ENCODE assay signal across 8 mouse cellular contexts in the genomic region with DNA sequence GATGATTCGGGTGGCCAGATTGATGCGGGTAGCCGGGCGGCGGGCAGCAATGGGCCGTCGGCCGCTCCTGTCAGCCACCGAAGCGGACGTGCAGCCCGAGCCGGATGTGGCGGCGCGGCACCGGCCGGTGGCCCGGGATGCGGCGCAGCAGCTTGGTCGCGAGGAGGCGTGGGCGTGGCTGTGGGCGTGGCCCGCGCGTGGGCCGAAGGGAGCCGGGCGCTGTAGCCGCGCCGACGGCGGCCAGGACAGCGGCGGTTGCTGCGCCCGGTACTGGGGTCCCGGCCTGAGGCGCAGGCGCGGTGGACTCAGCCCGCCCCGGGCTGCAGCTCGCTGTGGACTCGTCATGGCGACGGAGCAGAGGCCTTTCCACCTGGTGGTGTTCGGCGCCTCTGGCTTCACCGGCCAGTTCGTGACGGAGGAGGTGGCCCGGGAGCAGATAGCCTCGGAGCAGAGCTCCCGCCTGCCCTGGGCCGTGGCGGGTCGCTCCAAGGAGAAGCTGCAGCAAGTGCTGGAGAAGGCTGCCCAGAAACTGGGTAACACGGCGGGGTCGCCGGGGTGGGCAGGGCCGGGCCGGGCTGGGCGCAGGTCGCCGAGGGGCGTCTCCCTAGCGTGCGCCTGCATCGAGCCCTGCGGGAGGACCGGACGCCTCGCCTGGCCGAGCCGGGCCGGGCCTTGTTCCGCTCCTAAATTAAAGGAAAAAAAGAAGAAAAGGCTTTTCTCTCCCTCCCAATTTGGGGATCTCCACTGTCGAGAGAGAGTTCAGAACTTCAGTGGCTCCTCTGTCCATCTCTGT. TPM values are rescaled to one million over a fixed set of nuclear protein-coding genes. Genes with fewer than 3 reads are reported as not detected.
DNase-seq lines count a peak whose midpoint lies in the region; ATAC-seq and TF ChIP-seq lines count a peak whose summit lies in the region.

A gene (plus strand): TSS at position 198 of the 793 bp plus-strand sequence.

- H3K36me3 ChIP-seq in embryonic facial prominence, embryonic 13.5 days: peaks cover 17% of the 10 kb centered on the region; the same call in 1 of the 2 replicates
- peaks cover 3% of the 10 kb centered on the region; the same call in 1 of the 2 replicates for H3K36me3 ChIP-seq in heart, adult 2 months (ENCODE audit: control insufficient read depth, insufficient read depth, low read length)
- no peaks in the 10 kb centered on the region for H3K36me3 ChIP-seq in kidney, adult 2 months (ENCODE audit: control insufficient read depth, insufficient read depth, low read length)
- H3K36me3 ChIP-seq in limb, embryonic 11.5 days (ENCODE audit: control insufficient read depth, insufficient read depth, low read length): no peaks in the 10 kb centered on the region
- peaks cover 18% of the 10 kb centered on the region for H3K36me3 ChIP-seq in midbrain, embryonic 13.5 days
- H3K36me3 ChIP-seq in small intestine, adult 2 months (ENCODE audit: control insufficient read depth, insufficient read depth, low read length): peaks cover 3% of the 10 kb centered on the region; the same call in 1 of the 2 replicates

- TF ChIP-seq POLR2A in heart, adult 2 months (IDR thresholded peaks at IDR 0.05; ENCODE audit: insufficient read depth, low read depth, low read length): peak; percentile 31; the same call in 1 of the 2 replicates
- no peak for TF ChIP-seq POLR2A in kidney, adult 2 months (IDR thresholded peaks at IDR 0.05; ENCODE audit: low read depth, low read length)
- peak; percentile 52; the same call in 1 of the 2 replicates for TF ChIP-seq POLR2A in small intestine, adult 2 months (IDR thresholded peaks at IDR 0.05; ENCODE audit: low read depth, low read length)

- H3K27me3 ChIP-seq in embryonic facial prominence, embryonic 13.5 days: no peaks in the 10 kb centered on the region
- no peaks in the 10 kb centered on the region for H3K27me3 ChIP-seq in heart, adult 2 months (ENCODE audit: control insufficient read depth, insufficient read depth, low read length)
- H3K27me3 ChIP-seq in kidney, adult 2 months (replicated peaks; ENCODE audit: control insufficient read depth, insufficient read depth, low read length): no peaks in the 10 kb centered on the region
- H3K27me3 ChIP-seq in limb, embryonic 11.5 days (ENCODE audit: control insufficient read depth, insufficient read depth, low read length): no peaks in the 10 kb centered on the region
- H3K27me3 ChIP-seq in midbrain, embryonic 13.5 days: no peaks in the 10 kb centered on the region
- no peaks in the 10 kb centered on the region for H3K27me3 ChIP-seq in small intestine, adult 2 months (ENCODE audit: control insufficient read depth, insufficient read depth, low read length)

- peak within 1 kb of the TSS; percentile 90 for H3K9ac ChIP-seq in embryonic facial prominence, embryonic 13.5 days
- peak within 1 kb of the TSS; percentile 70 for H3K9ac ChIP-seq in heart, adult 2 months (ENCODE audit: low read depth, low read length)
- H3K9ac ChIP-seq in limb, embryonic 11.5 days (ENCODE audit: low read length): peak within 1 kb of the TSS; percentile 91
- H3K9ac ChIP-seq in midbrain, embryonic 13.5 days (replicated peaks): peak within 1 kb of the TSS; percentile 88

- WGBS in embryonic facial prominence, embryonic 13.5 days: under 1% methylated on average over 83 of the region's 84 CpGs
- under 1% methylated on average over 80 of the region's 84 CpGs for WGBS in heart, adult 2 months
- WGBS in kidney, adult 2 months: 1% methylated on average over 84 of the region's 84 CpGs
- under 1% methylated on average over 82 of the region's 84 CpGs for WGBS in limb, embryonic 11.5 days
- under 1% methylated on average over 74 of the region's 84 CpGs for WGBS in midbrain, embryonic 13.5 days
- 1% methylated on average over 84 of the region's 84 CpGs for WGBS in small intestine, adult 2 months

- H3K4me1 ChIP-seq in embryonic facial prominence, embryonic 13.5 days: peaks cover 12% of the 10 kb centered on the region
- peaks cover 2% of the 10 kb centered on the region for H3K4me1 ChIP-seq in heart, adult 2 months (ENCODE audit: control insufficient read depth, insufficient read depth, low read length)
- no peaks in the 10 kb centered on the region; the same call in 1 of the 2 replicates for H3K4me1 ChIP-seq in kidney, adult 2 months (ENCODE audit: control insufficient read depth, insufficient read depth, low read length)
- H3K4me1 ChIP-seq in limb, embryonic 11.5 days (ENCODE audit: control insufficient read depth, insufficient read depth, low read length): peaks cover 10% of the 10 kb centered on the region
- H3K4me1 ChIP-seq in midbrain, embryonic 13.5 days (replicated peaks): peaks cover 24% of the 10 kb centered on the region
- H3K4me1 ChIP-seq in small intestine, adult 2 months (ENCODE audit: control insufficient read depth, insufficient read depth, insufficient read length, low read length): peaks cover 6% of the 10 kb centered on the region; the same call in 1 of the 2 replicates

- TF ChIP-seq CTCF in heart, adult 2 months (IDR thresholded peaks at IDR 0.05): no peak
- TF ChIP-seq CTCF in kidney, adult 2 months (conservative IDR thresholded peaks at IDR 0.05; ENCODE audit: insufficient read depth, insufficient read length, low read depth, low read length): no peak
- no peak for TF ChIP-seq CTCF in small intestine, adult 2 months (IDR thresholded peaks at IDR 0.05; ENCODE audit: extremely low read depth, insufficient read length, insufficient replicate concordance, low read depth, low read length)

- no peaks in the 10 kb centered on the region for H3K9me3 ChIP-seq in embryonic facial prominence, embryonic 13.5 days
- no peaks in the 10 kb centered on the region for H3K9me3 ChIP-seq in limb, embryonic 11.5 days (ENCODE audit: control insufficient read depth, low read length)
- no peaks in the 10 kb centered on the region for H3K9me3 ChIP-seq in midbrain, embryonic 13.5 days

- peak within 1 kb of the TSS; percentile 80 for H3K4me3 ChIP-seq in embryonic facial prominence, embryonic 13.5 days
- H3K4me3 ChIP-seq in heart, adult 2 months: peak within 1 kb of the TSS; percentile 91
- peak within 1 kb of the TSS; percentile 74 for H3K4me3 ChIP-seq in kidney, adult 2 months (ENCODE audit: insufficient read depth, low read depth, low read length)
- peak within 1 kb of the TSS; percentile 87 for H3K4me3 ChIP-seq in limb, embryonic 11.5 days (ENCODE audit: low read depth, low read length)
- peak within 1 kb of the TSS; percentile 88 for H3K4me3 ChIP-seq in midbrain, embryonic 13.5 days (replicated peaks)
- peak within 1 kb of the TSS; percentile 80 for H3K4me3 ChIP-seq in small intestine, adult 2 months (ENCODE audit: low read depth, low read length)

- peak within 1 kb of the TSS; percentile 78 for H3K27ac ChIP-seq in embryonic facial prominence, embryonic 13.5 days
- peak within 1 kb of the TSS; percentile 77 for H3K27ac ChIP-seq in heart, adult 2 months
- no peak within 1 kb of the TSS for H3K27ac ChIP-seq in kidney, adult 2 months (ENCODE audit: insufficient read depth, low read depth, low read length)
- peak within 1 kb of the TSS; percentile 84 for H3K27ac ChIP-seq in limb, embryonic 11.5 days (replicated peaks; ENCODE audit: low read depth, low read length)
- H3K27ac ChIP-seq in midbrain, embryonic 13.5 days: peak within 1 kb of the TSS; percentile 90
- peak within 1 kb of the TSS; percentile 9; the same call in 1 of the 2 replicates for H3K27ac ChIP-seq in small intestine, adult 2 months (ENCODE audit: insufficient read depth, low read depth, low read length)

- H3K4me2 ChIP-seq in embryonic facial prominence, embryonic 13.5 days: peak within 1 kb of the TSS; percentile 72
- peak within 1 kb of the TSS; percentile 77 for H3K4me2 ChIP-seq in limb, embryonic 11.5 days (ENCODE audit: low read depth, severe bottlenecking)
- peak within 1 kb of the TSS; percentile 71 for H3K4me2 ChIP-seq in midbrain, embryonic 13.5 days (replicated peaks)

- no peaks in the 10 kb centered on the region for H3K79me2 ChIP-seq in heart, adult 2 months (replicated peaks; ENCODE audit: control insufficient read depth, insufficient read depth, low read length)

- peak; percentile 90 for ATAC-seq in embryonic facial prominence, embryonic 13.5 days (ENCODE audit: insufficient number of reproducible peaks, insufficient read depth, low FRiP score, low TSS enrichment, low read depth)
- ATAC-seq in limb, embryonic 11.5 days (ENCODE audit: insufficient number of reproducible peaks, low FRiP score, low TSS enrichment, low read depth): peak; percentile 94
- ATAC-seq in midbrain, embryonic 13.5 days: peak; percentile 98

- DNase-seq in 3T3-L1 (ENCODE audit: low read depth, low spot score): peak; percentile 71
- peak; percentile 96 to 97 for DNase-seq in adrenal gland, postnatal 36 days
- DNase-seq in heart, adult 2 months: peak; percentile 93
- DNase-seq in kidney, adult 2 months: peak; percentile 90
- peak; percentile 84 for DNase-seq in limb, embryonic 11.5 days (ENCODE audit: low spot score)

- intact Hi-C loops in heart, adult 2 months (cut with DNase I): no loop called here

- TF ChIP-seq EP300 in heart, adult 2 months (IDR thresholded peaks at IDR 0.05; ENCODE audit: insufficient read depth, low read depth, low read length): no peak

RNA-seq across cellular contexts. Expression of the gene that starts here (rescaled TPM):
- 10 to 100 TPM; 34.8 to 42.0 TPM for total RNA-seq in adrenal gland, postnatal 36 days (2021)
- 64.1 and 67.0 TPM in 2 replicates for polyA plus RNA-seq in embryonic facial prominence, embryonic 13.5 days (2015; fragmentation: Nextera tagmentation; extraction: Ambion mirVana)
- 10 to 100 TPM; 47.9 to 49.4 TPM for total RNA-seq in heart, adult 2 months (2021)
- polyA plus RNA-seq in heart, adult 2 months (2012; rRNA removed): 23.6 and 72.3 TPM in 2 replicates
- polyA plus RNA-seq in kidney, adult 2 months (2012; rRNA removed): 11.4 and 14.2 TPM in 2 replicates
- polyA plus RNA-seq in limb, embryonic 11.5 days (2014; fragmentation: Nextera tagmentation; extraction: Ambion mirVana): 81.6 and 85.6 TPM in 2 replicates
- 114 and 126 TPM in 2 replicates for polyA plus RNA-seq in midbrain, embryonic 13.5 days (2015; fragmentation: Nextera tagmentation; extraction: Ambion mirVana)
- polyA plus RNA-seq in small intestine, adult 2 months (2012; rRNA removed): 8.3 and 8.4 TPM in 2 replicates
